ENCODE assay signal across 17 mouse cellular contexts in genomic region chr14:48205635-48206034, GRCm38 (mm10).
DNase-seq lines count a peak whose midpoint lies in the region; ATAC-seq and TF ChIP-seq lines count a peak whose summit lies in the region.
"Had no signal": no experiment of that assay in that cellular context is flagged by ENCODE, and none has a peak within 500 bp of the region (broad histone marks: within the 10 kb centered on the region; RNA-seq: fewer than 3 reads in every experiment).

No protein-coding gene starts in this region.

- H3K4me3 ChIP-seq in embryonic facial prominence, embryonic 11.5 days (ENCODE audit: low read depth, low read length), result no peak overlapping the region
- H3K4me3 ChIP-seq in embryonic facial prominence, embryonic 10.5 days, result no peak overlapping the region
- no peak overlapping the region for H3K4me3 ChIP-seq in embryonic facial prominence, embryonic 14.5 days (ENCODE audit: low read depth, low read length)
- H3K4me3 ChIP-seq in kidney, adult 2 months (ENCODE audit: insufficient read depth, low read depth, low read length), result no peak overlapping the region
- H3K4me3 ChIP-seq: embryonic facial prominence, embryonic 15.5 days; forebrain, embryonic 12.5 days; heart, embryonic 13.5 days; neural tube, embryonic 12.5 days had no signal

- peaks cover 10% of the 10 kb centered on the region for H3K4me1 ChIP-seq in embryonic facial prominence, embryonic 11.5 days (ENCODE audit: control insufficient read depth, insufficient read depth, low read length)
- peaks cover 62% of the 10 kb centered on the region for H3K4me1 ChIP-seq in embryonic facial prominence, embryonic 10.5 days
- peaks cover 15% of the 10 kb centered on the region; the same call in 1 of the 2 replicates for H3K4me1 ChIP-seq in embryonic facial prominence, embryonic 14.5 days (ENCODE audit: control insufficient read depth, insufficient read depth, low read length)
- peaks cover 27% of the 10 kb centered on the region for H3K4me1 ChIP-seq in kidney, adult 2 months (ENCODE audit: control insufficient read depth, insufficient read depth, low read length)

- TF ChIP-seq POLR2A in kidney, adult 2 months (IDR thresholded peaks at IDR 0.05; ENCODE audit: low read depth, low read length), result no peak

- H3K9ac ChIP-seq in embryonic facial prominence, embryonic 11.5 days (replicated peaks; ENCODE audit: low read length), result no peak overlapping the region
- no peak overlapping the region for H3K9ac ChIP-seq in embryonic facial prominence, embryonic 14.5 days (ENCODE audit: low read depth, low read length)
- H3K9ac ChIP-seq: embryonic facial prominence, embryonic 15.5 days; forebrain, embryonic 12.5 days; heart, embryonic 13.5 days; neural tube, embryonic 12.5 days had no signal

- 41% methylated on average over 11 of the region's 11 CpGs for WGBS in embryonic facial prominence, embryonic 11.5 days
- 44% methylated on average over 11 of the region's 11 CpGs for WGBS in embryonic facial prominence, embryonic 10.5 days
- WGBS in embryonic facial prominence, embryonic 14.5 days, result 40% methylated on average over 11 of the region's 11 CpGs
- 36% methylated on average over 11 of the region's 11 CpGs for WGBS in kidney, adult 2 months

- TF ChIP-seq CTCF in kidney, adult 2 months (conservative IDR thresholded peaks at IDR 0.05; ENCODE audit: insufficient read depth, insufficient read length, low read depth, low read length), result no peak

- no peak for ATAC-seq in embryonic facial prominence, embryonic 11.5 days (replicated peaks; ENCODE audit: insufficient number of reproducible peaks, low FRiP score, low TSS enrichment, low read depth)
- ATAC-seq in embryonic facial prominence, embryonic 14.5 days (ENCODE audit: low read depth), result no peak
- ATAC-seq: activated CD4-positive, CD25-positive, alpha-beta regulatory T cell, adult 4 months; inflammation-experienced regulatory T-cells, adult 6 months had no signal

- H3K27me3 ChIP-seq in embryonic facial prominence, embryonic 11.5 days (ENCODE audit: control insufficient read depth, insufficient read depth, low read length), result no peaks in the 10 kb centered on the region
- no peaks in the 10 kb centered on the region for H3K27me3 ChIP-seq in embryonic facial prominence, embryonic 10.5 days (replicated peaks; ENCODE audit: low read depth, poor library complexity, severe bottlenecking)
- H3K27me3 ChIP-seq in embryonic facial prominence, embryonic 14.5 days (replicated peaks; ENCODE audit: control insufficient read depth, insufficient read depth, low read length), result no peaks in the 10 kb centered on the region; the same call in none of the 2 replicates
- no peaks in the 10 kb centered on the region for H3K27me3 ChIP-seq in kidney, adult 2 months (replicated peaks; ENCODE audit: control insufficient read depth, insufficient read depth, low read length)
- H3K27me3 ChIP-seq: forebrain, embryonic 12.5 days; neural tube, embryonic 12.5 days had no signal

- H3K9me3 ChIP-seq in embryonic facial prominence, embryonic 11.5 days (replicated peaks; ENCODE audit: control insufficient read depth, low read length), result no peaks in the 10 kb centered on the region
- no peaks in the 10 kb centered on the region for H3K9me3 ChIP-seq in embryonic facial prominence, embryonic 10.5 days
- H3K9me3 ChIP-seq in embryonic facial prominence, embryonic 14.5 days (ENCODE audit: control insufficient read depth, low read length), result no peaks in the 10 kb centered on the region
- H3K9me3 ChIP-seq: embryonic facial prominence, embryonic 15.5 days; forebrain, embryonic 12.5 days; heart, embryonic 13.5 days; neural tube, embryonic 12.5 days had no signal

- no peak overlapping the region for H3K4me2 ChIP-seq in embryonic facial prominence, embryonic 11.5 days (ENCODE audit: low read depth, low read length)
- no peak overlapping the region for H3K4me2 ChIP-seq in embryonic facial prominence, embryonic 14.5 days (ENCODE audit: low read depth, low read length)
- H3K4me2 ChIP-seq: embryonic facial prominence, embryonic 15.5 days; forebrain, embryonic 12.5 days; neural tube, embryonic 12.5 days had no signal

- H3K27ac ChIP-seq in embryonic facial prominence, embryonic 11.5 days (replicated peaks; ENCODE audit: low read depth, low read length), result no peak overlapping the region
- H3K27ac ChIP-seq in embryonic facial prominence, embryonic 10.5 days (replicated peaks), result no peak overlapping the region
- H3K27ac ChIP-seq in embryonic facial prominence, embryonic 14.5 days (replicated peaks; ENCODE audit: low read depth, low read length), result no peak overlapping the region
- peak overlapping the region; percentile 34; the same call in 1 of the 2 replicates for H3K27ac ChIP-seq in kidney, adult 2 months (ENCODE audit: insufficient read depth, low read depth, low read length)
- H3K27ac ChIP-seq: embryonic facial prominence, embryonic 15.5 days; forebrain, embryonic 12.5 days; neural tube, embryonic 12.5 days had no signal

- DNase-seq in embryonic facial prominence, embryonic 11.5 days (ENCODE audit: low spot score), result peak; percentile 45
- DNase-seq in embryonic facial prominence, embryonic 10.5 days (ENCODE audit: low spot score), result no peak
- DNase-seq in embryonic facial prominence, embryonic 14.5 days (ENCODE audit: low spot score), result peak; percentile 44
- peak; percentile 83 for DNase-seq in kidney, adult 2 months
- peak; percentile 51 to 69 for DNase-seq in kidney, postnatal 25 days
- DNase-seq in adrenal gland, postnatal 36 days, result no peak
- DNase-seq in layer of hippocampus, postnatal 14 days (ENCODE audit: low spot score in 2 of 2), result no peak
- DNase-seq in spleen, adult 12 weeks (ENCODE audit: low spot score), result no peak
- DNase-seq: cerebellum, postnatal 14 days; lung, adult 2 months; thymus, adult 2 months had no signal

- no peaks in the 10 kb centered on the region for H3K36me3 ChIP-seq in embryonic facial prominence, embryonic 11.5 days (replicated peaks; ENCODE audit: control insufficient read depth, insufficient read depth, low read depth, low read length)
- no peaks in the 10 kb centered on the region for H3K36me3 ChIP-seq in embryonic facial prominence, embryonic 10.5 days (replicated peaks)
- H3K36me3 ChIP-seq in embryonic facial prominence, embryonic 14.5 days (ENCODE audit: control insufficient read depth, insufficient read depth, low read length), result no peaks in the 10 kb centered on the region
- H3K36me3 ChIP-seq in kidney, adult 2 months (ENCODE audit: control insufficient read depth, insufficient read depth, low read length), result no peaks in the 10 kb centered on the region
- H3K36me3 ChIP-seq: embryonic facial prominence, embryonic 15.5 days; forebrain, embryonic 12.5 days; heart, embryonic 13.5 days; neural tube, embryonic 12.5 days had no signal

Comparison
In these comparisons a context has a peak if more than half of its experiments do, and no peak if none do; other contexts are left out.
1. DNase-seq: peak in embryonic facial prominence, embryonic 11.5 days (single experiment), embryonic facial prominence, embryonic 14.5 days (single experiment), kidney, adult 2 months (single experiment) and kidney, postnatal 25 days (2 of 2); none in embryonic facial prominence, embryonic 10.5 days (single experiment), adrenal gland, postnatal 36 days (0 of 2), layer of hippocampus, postnatal 14 days (0 of 2) and spleen, adult 12 weeks (single experiment).